Mouse (Mus musculus) heart, embryonic 14.5 days (tissue): ENCODE results near the gene Nes. TPM values are rescaled to one million over a fixed set of nuclear protein-coding genes. Genes with fewer than 3 reads are reported as not detected.

ENCODE experiments used
- ATAC-seq: fragments of 200-750 bp; cut with Nextera tagmentation; 2 replicates; pipeline ENCODE4 v1.8.0; 2017; ENCODE audit warnings: low read depth, moderate TSS enrichment; ENCODE audit not compliant: insufficient number of reproducible peaks, insufficient read depth, low FRiP score
- H3K27ac ChIP-seq, 2 experiments: fragments of 200-500 bp in 1 of 2; fragments of 300-500 bp in 1 of 2; sonication (generic) in 1 of 2; replicated peaks in 1 of 2; 2 replicates each; pipeline ENCODE4 v1.5.1; 2012 to 2014; ENCODE audit warnings: low read depth in 2 of 2, low read length in 2 of 2, control low read depth in 1 of 2, mild to moderate bottlenecking in 1 of 2, mixed read lengths in 1 of 2; ENCODE audit not compliant: control insufficient read depth in 1 of 2, insufficient read depth in 1 of 2
- H3K27me3 ChIP-seq: fragments of 300-500 bp; sonication (generic); 2 replicates; pipeline ENCODE4 v1.6.1; 2014; ENCODE audit warnings: mild to moderate bottlenecking, low read length, control low read depth; ENCODE audit not compliant: control insufficient read depth, insufficient read depth
- H3K36me3 ChIP-seq: fragments of 300-500 bp; sonication (generic); 2 replicates; pipeline ENCODE4 v1.6.1; 2014; ENCODE audit warnings: mild to moderate bottlenecking, control low read depth, low read length, mixed read lengths; ENCODE audit not compliant: control insufficient read depth, insufficient read depth
- H3K4me1 ChIP-seq, 2 experiments: fragments of 200-500 bp in 1 of 2; fragments of 300-500 bp in 1 of 2; sonication (generic) in 1 of 2; 2 replicates each; pipeline ENCODE4 v1.6.1; 2012 to 2014; ENCODE audit warnings: low read length in 2 of 2, control low read depth in 1 of 2, mixed read lengths in 1 of 2; ENCODE audit not compliant: control insufficient read depth in 2 of 2, insufficient read depth in 2 of 2
- H3K4me2 ChIP-seq: fragments of 300-500 bp; sonication (generic); 2 replicates; pipeline ENCODE4 v1.6.1; 2014; ENCODE audit warnings: mild to moderate bottlenecking, low read length
- H3K4me3 ChIP-seq, 2 experiments: fragments of 200-500 bp in 1 of 2; fragments of 300-500 bp in 1 of 2; sonication (generic) in 1 of 2; 2 replicates each; pipeline ENCODE4 v1.5.1; 2012 to 2014; ENCODE audit warnings: low read length in 2 of 2, mild to moderate bottlenecking in 2 of 2, control low read depth in 1 of 2, low read depth in 1 of 2, moderate library complexity in 1 of 2; ENCODE audit not compliant: control insufficient read depth in 1 of 2, insufficient read depth in 1 of 2
- H3K9ac ChIP-seq: fragments of 300-500 bp; sonication (generic); 2 replicates; pipeline ENCODE4 v1.6.1; 2014; ENCODE audit warnings: mild to moderate bottlenecking, low read length
- H3K9me3 ChIP-seq: fragments of 300-500 bp; sonication (generic); 2 replicates; pipeline ENCODE4 v1.6.1; 2016; ENCODE audit warnings: low read length, control low read depth; ENCODE audit not compliant: control insufficient read depth
- WGBS: fragments of 180-500 bp; shearing (Covaris S2); extraction: QIAGEN DNeasy Blood & Tissue Kit; methylation state at CpG from one replicate; pipeline ENCODE4 v1.1.7; 2014; 5-methylcytosine and 5-hydroxymethylcytosine counted together
- polyA plus RNA-seq: library from polyadenylated mRNA; unstranded; fragments of >200 nt; fragmentation: Nextera tagmentation; extraction: Ambion mirVana; gene quantifications from 2 replicates; pipeline ENCODE4 v1.2.1, GENCODE M21; 2014

The Nes gene
- polyA plus RNA-seq, 1 experiment from 2014 or later = 10.7 TPM

- no peak overlapping the region for H3K9ac ChIP-seq
- H3K4me1 ChIP-seq = peaks cover 0 to 9% of the 10 kb centered on the region in 2 experiments; a peak in 2 of 4 replicates
- WGBS = 87% methylated on average over 4 of the region's 4 CpGs
- H3K9me3 ChIP-seq = no peaks in the 10 kb centered on the region
- no peaks in the 10 kb centered on the region for H3K27me3 ChIP-seq
- peaks cover 84% of the 10 kb centered on the region for H3K36me3 ChIP-seq
- H3K4me3 ChIP-seq = no peak overlapping the region
- H3K27ac ChIP-seq = no peak overlapping the region
- no peak for ATAC-seq
- no peak overlapping the region for H3K4me2 ChIP-seq
Measured at GRCm38 (mm10) chr3:87935201-87935600, 35.7 kb upstream of the Nes start.

- H3K4me3 ChIP-seq = no peak overlapping the region
- no peaks in the 10 kb centered on the region for H3K27me3 ChIP-seq
- ATAC-seq = no peak
- peak overlapping the region; percentile 8; the same call in 1 of the 2 replicates for H3K9ac ChIP-seq
- no peak overlapping the region for H3K27ac ChIP-seq
- H3K4me1 ChIP-seq = peaks cover 0 to 9% of the 10 kb centered on the region in 2 experiments; a peak in 2 of 4 replicates
- H3K4me2 ChIP-seq = no peak overlapping the region
- WGBS = 95% methylated on average over 2 of the region's 2 CpGs
- H3K9me3 ChIP-seq = no peaks in the 10 kb centered on the region
- peaks cover 89% of the 10 kb centered on the region for H3K36me3 ChIP-seq
Measured at GRCm38 (mm10) chr3:87935776-87936175, 35.1 kb upstream of the Nes start.

GRCm38 (mm10) chr3:87940611-87941010 lies 30.3 kb upstream of the Nes start:
- H3K9ac ChIP-seq = no peak overlapping the region
- no peak for ATAC-seq
- H3K27ac ChIP-seq = no peak overlapping the region
- H3K27me3 ChIP-seq = no peaks in the 10 kb centered on the region
- peaks cover 76% of the 10 kb centered on the region for H3K36me3 ChIP-seq
- WGBS = 77% methylated on average over 5 of the region's 5 CpGs
- H3K9me3 ChIP-seq = no peaks in the 10 kb centered on the region
- H3K4me1 ChIP-seq = peaks cover 0 to 3% of the 10 kb centered on the region in 2 experiments; a peak in 2 of 4 replicates
- no peak overlapping the region for H3K4me2 ChIP-seq
- no peak overlapping the region for H3K4me3 ChIP-seq

GRCm38 (mm10) chr3:87942471-87942870 lies 28.4 kb upstream of the Nes start:
- H3K4me2 ChIP-seq = no peak overlapping the region
- H3K27me3 ChIP-seq = peaks cover 13% of the 10 kb centered on the region
- ATAC-seq = no peak
- H3K9ac ChIP-seq = no peak overlapping the region
- peaks cover 5% of the 10 kb centered on the region in 2 experiments; a peak in 3 of 4 replicates for H3K4me1 ChIP-seq
- no peak overlapping the region for H3K4me3 ChIP-seq
- WGBS = 88% methylated on average over 2 of the region's 2 CpGs
- H3K27ac ChIP-seq = no peak overlapping the region
- no peaks in the 10 kb centered on the region for H3K9me3 ChIP-seq
- H3K36me3 ChIP-seq = peaks cover 60% of the 10 kb centered on the region

GRCm38 (mm10) chr3:87943586-87943985 lies 27.3 kb upstream of the Nes start:
- no peak overlapping the region for H3K9ac ChIP-seq
- ATAC-seq = no peak
- H3K27me3 ChIP-seq = peaks cover 23% of the 10 kb centered on the region
- H3K4me1 ChIP-seq = peaks cover 13 to 16% of the 10 kb centered on the region in 2 experiments
- H3K4me3 ChIP-seq = no peak overlapping the region
- H3K9me3 ChIP-seq = no peaks in the 10 kb centered on the region
- no peak overlapping the region for H3K27ac ChIP-seq
- no peak overlapping the region for H3K4me2 ChIP-seq
- WGBS = 69% methylated on average over 7 of the region's 7 CpGs
- peaks cover 49% of the 10 kb centered on the region for H3K36me3 ChIP-seq

GRCm38 (mm10) chr3:87944838-87945600 lies 25.9 kb upstream of the Nes start:
- H3K4me2 ChIP-seq = no peak overlapping the region
- H3K9ac ChIP-seq = no peak overlapping the region
- no peaks in the 10 kb centered on the region for H3K9me3 ChIP-seq
- H3K27me3 ChIP-seq = peaks cover 38% of the 10 kb centered on the region
- H3K4me3 ChIP-seq = no peak overlapping the region
- H3K4me1 ChIP-seq = peaks cover 18 to 23% of the 10 kb centered on the region in 2 experiments
- ATAC-seq = peak; percentile 70
- 20% methylated on average over 4 of the region's 4 CpGs for WGBS
- peaks cover 34% of the 10 kb centered on the region for H3K36me3 ChIP-seq
- peak overlapping the region in 1 of 2 experiments; percentile 7; a peak in 1 of 4 replicates for H3K27ac ChIP-seq

- no peak overlapping the region for H3K9ac ChIP-seq
- H3K4me3 ChIP-seq = no peak overlapping the region
- no peak overlapping the region for H3K4me2 ChIP-seq
- H3K9me3 ChIP-seq = no peaks in the 10 kb centered on the region
- peaks cover 25% of the 10 kb centered on the region for H3K36me3 ChIP-seq
- H3K4me1 ChIP-seq = peaks cover 18 to 23% of the 10 kb centered on the region in 2 experiments
- peaks cover 47% of the 10 kb centered on the region for H3K27me3 ChIP-seq
- H3K27ac ChIP-seq = no peak overlapping the region
- ATAC-seq = no peak
- 41% methylated on average over 12 of the region's 12 CpGs for WGBS
Measured at GRCm38 (mm10) chr3:87945781-87946540, 24.9 kb upstream of the Nes start.
